Mouse (Mus musculus) kidney, postnatal 0 days (tissue): ENCODE measurements at regions not wholly inside any gene's neighbourhood (a gene's known extent, or its start where the extent isn't known, plus 50 kb on each side); places are given as distances from the start of the nearest gene placed in this dataset.
"Not testable (repeated sequence)": the region's sequence is repeated elsewhere in the genome, so short reads cannot be mapped to it uniquely, and the experiment has no call there.

Source experiments
- ATAC-seq: fragments of 200-750 bp; cut with Nextera tagmentation; replicated peaks from 2 replicates; pipeline ENCODE4 v1.8.0; 2017; ENCODE audit warnings: low read depth, moderate number of reproducible peaks, moderate TSS enrichment, moderate library complexity; ENCODE audit not compliant: low FRiP score
- DNase-seq: peaks from one replicate; pipeline ENCODE4 v3.0.0-alpha.2; 2016; ENCODE audit warnings: low spot score
- H3K27ac ChIP-seq: fragments of 300-500 bp; sonication (generic); 2 replicates; pipeline ENCODE4 v1.5.1; 2014; ENCODE audit warnings: mild to moderate bottlenecking
- H3K27me3 ChIP-seq: fragments of 300-500 bp; sonication (generic); 2 replicates; pipeline ENCODE4 v1.6.1; 2014; ENCODE audit warnings: low read length, mixed read lengths; ENCODE audit not compliant: insufficient read depth
- H3K36me3 ChIP-seq: fragments of 300-500 bp; sonication (generic); 2 replicates; pipeline ENCODE4 v1.6.1; 2014; ENCODE audit warnings: low read length, mixed read lengths; ENCODE audit not compliant: insufficient read depth
- H3K4me1 ChIP-seq: fragments of 300-500 bp; sonication (generic); replicated peaks from 2 replicates; pipeline ENCODE4 v1.6.1; 2014; ENCODE audit warnings: antibody characterized with exemption, low read length, mixed read lengths; ENCODE audit not compliant: insufficient read depth
- H3K4me2 ChIP-seq: fragments of 300-500 bp; sonication (generic); 2 replicates; pipeline ENCODE4 v1.6.1; 2014; ENCODE audit warnings: mild to moderate bottlenecking, low read length, moderate library complexity, mixed read lengths
- H3K4me3 ChIP-seq: fragments of 300-500 bp; sonication (generic); replicated peaks from 2 replicates; pipeline ENCODE4 v1.5.1; 2014; ENCODE audit warnings: low read depth, low read length
- H3K9ac ChIP-seq: fragments of 300-500 bp; sonication (generic); 2 replicates; pipeline ENCODE4 v1.6.1; 2014; ENCODE audit warnings: low read depth, low read length
- H3K9me3 ChIP-seq: fragments of 300-500 bp; sonication (generic); replicated peaks from 2 replicates; pipeline ENCODE4 v1.6.1; 2016; ENCODE audit warnings: low read length, inconsistent platforms, mixed read lengths
- CTCF ChIP-seq: IDR thresholded peaks from 2 replicates; pipeline ENCODE4 v1.5.1; 2016; ENCODE audit warnings: antibody characterized with exemption, low read depth, mild to moderate bottlenecking, moderate library complexity
- WGBS: fragments of 180-500 bp; shearing (Covaris S2); extraction: QIAGEN DNeasy Blood & Tissue Kit; methylation state at CpG from one replicate; pipeline ENCODE4 v1.1.7; 2014; 5-methylcytosine and 5-hydroxymethylcytosine counted together

- Histone ChIP-seq H3K27ac (no peak overlapping the region), H3K9me3 (no peaks in the 10 kb centered on the region), H3K9ac (no peak overlapping the region), H3K4me2 (no peak overlapping the region), H3K36me3 (no peaks in the 10 kb centered on the region), H3K4me3 (no peak overlapping the region), H3K4me1 (no peaks in the 10 kb centered on the region), H3K27me3 (no peaks in the 10 kb centered on the region)
- DNase-seq = no peak
- TF ChIP-seq CTCF = no peak
- no peak for ATAC-seq
- 83% methylated on average over 4 of the region's 4 CpGs for WGBS
Observed at GRCm38 (mm10) chr17:62171532-62171931, 709.6 kb downstream of the Efna5 start.

- no peak overlapping the region for H3K9ac ChIP-seq
- WGBS = 89% methylated on average over 1 of the region's 1 CpGs
- H3K4me1 ChIP-seq = no peaks in the 10 kb centered on the region
- ATAC-seq (no peak), DNase-seq (no peak)
- H3K4me2 ChIP-seq = no peak overlapping the region
- no peaks in the 10 kb centered on the region for H3K36me3 ChIP-seq
- H3K9me3 ChIP-seq = no peaks in the 10 kb centered on the region
- H3K27ac ChIP-seq = no peak overlapping the region
- H3K4me3 ChIP-seq = no peak overlapping the region
- H3K27me3 ChIP-seq = no peaks in the 10 kb centered on the region
- TF ChIP-seq CTCF = no peak
Observed at GRCm38 (mm10) chr17:62161457-62161856, 719.7 kb downstream of the Efna5 start.

DNA sequence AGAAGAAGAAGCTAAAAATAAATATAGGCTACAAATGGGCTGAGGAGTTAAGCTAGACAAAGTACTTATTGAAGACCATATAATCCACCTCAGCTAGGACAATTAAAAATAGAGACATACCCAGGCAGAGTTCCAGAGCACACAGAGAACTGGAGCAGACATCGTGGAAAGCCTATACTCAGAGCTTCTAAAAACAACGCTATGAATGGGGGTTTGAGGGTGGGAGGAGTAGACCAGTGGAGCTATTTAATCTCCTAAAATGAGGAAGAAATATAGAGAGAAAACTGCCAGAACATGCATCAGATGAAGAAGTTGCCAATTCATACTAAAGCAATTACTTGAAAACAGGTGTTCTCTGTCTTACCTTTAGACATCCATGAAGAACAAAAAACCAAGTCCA lies 720.8 kb downstream of the Efna5 start:
- Histone ChIP-seq H3K36me3 (no peaks in the 10 kb centered on the region), H3K4me3 (no peak overlapping the region), H3K27me3 (no peaks in the 10 kb centered on the region), H3K4me1 (no peaks in the 10 kb centered on the region), H3K4me2 (no peak overlapping the region), H3K27ac (no peak overlapping the region), H3K9ac (no peak overlapping the region), H3K9me3 (no peaks in the 10 kb centered on the region)
- no peak for DNase-seq
- no peak for ATAC-seq
- 32% methylated on average over 2 of the region's 2 CpGs for WGBS
- no peak for TF ChIP-seq CTCF

- no peak overlapping the region for H3K27ac ChIP-seq
- no peak for TF ChIP-seq CTCF
- H3K9ac ChIP-seq = no peak overlapping the region
- no peak for ATAC-seq
- no peak overlapping the region for H3K4me2 ChIP-seq
- no peak overlapping the region for H3K4me3 ChIP-seq
- no peak for DNase-seq
- no peaks in the 10 kb centered on the region for H3K9me3 ChIP-seq
- H3K4me1 ChIP-seq = no peaks in the 10 kb centered on the region
- 84% methylated on average over 3 of the region's 3 CpGs for WGBS
- no peaks in the 10 kb centered on the region for H3K27me3 ChIP-seq
- no peaks in the 10 kb centered on the region for H3K36me3 ChIP-seq
Observed at GRCm38 (mm10) chr17:62135050-62135449, 746.1 kb downstream of the Efna5 start.

DNA sequence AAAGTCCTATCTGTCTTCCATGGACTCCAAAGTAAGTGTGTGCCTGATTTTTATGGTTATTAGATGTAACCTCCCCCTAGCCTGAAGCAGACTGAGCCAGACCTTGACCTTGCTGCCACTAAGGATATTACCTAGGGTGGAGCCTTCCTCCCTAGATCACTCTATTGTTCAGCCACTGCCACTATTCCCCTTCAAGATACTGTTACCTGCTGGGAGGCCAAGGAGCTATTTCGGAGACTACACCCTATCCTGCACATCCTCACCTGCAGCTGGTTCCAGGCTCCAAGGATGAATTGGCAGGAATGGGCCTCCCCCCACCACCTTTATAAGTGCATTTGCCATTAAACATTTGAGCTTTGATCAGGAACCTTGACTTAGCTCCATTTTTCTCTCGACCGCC lies 769.4 kb downstream of the Efna5 start:
- not testable (repeated sequence) for H3K27ac ChIP-seq, H3K9ac ChIP-seq, H3K9me3 ChIP-seq, ATAC-seq, H3K4me2 ChIP-seq, H3K27me3 ChIP-seq, H3K4me1 ChIP-seq, H3K36me3 ChIP-seq, DNase-seq, H3K4me3 ChIP-seq
- WGBS = 89% methylated on average over 3 of the region's 3 CpGs

DNA sequence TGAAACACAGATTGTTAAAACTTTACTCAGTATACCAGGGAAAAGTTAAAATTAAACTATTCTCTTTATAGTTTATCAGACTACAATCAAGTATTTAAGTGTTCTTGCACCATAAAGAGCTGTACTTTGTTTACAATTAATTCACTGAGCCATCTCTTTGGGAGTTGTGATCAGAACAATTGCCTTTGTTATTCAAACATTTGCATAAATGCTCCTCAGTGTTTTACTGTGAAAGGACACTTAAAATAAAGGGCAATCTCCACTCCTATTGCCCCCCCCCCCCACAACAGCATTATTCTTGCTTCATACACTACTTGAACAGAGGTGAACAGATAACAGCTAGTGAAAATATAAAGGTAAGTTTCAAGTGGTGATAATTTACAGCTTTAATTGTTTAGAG lies 772.1 kb downstream of the Efna5 start:
- Histone ChIP-seq H3K4me3 (no peak overlapping the region), H3K9me3 (no peaks in the 10 kb centered on the region), H3K27ac (no peak overlapping the region), H3K4me2 (no peak overlapping the region), H3K9ac (no peak overlapping the region), H3K36me3 (no peaks in the 10 kb centered on the region), H3K4me1 (no peaks in the 10 kb centered on the region), H3K27me3 (no peaks in the 10 kb centered on the region)
- DNase-seq (no peak), ATAC-seq (no peak)
- TF ChIP-seq CTCF = no peak

- whole genome bisulfite sequencing = 79% methylated on average over 4 of the region's 4 CpGs
- Histone ChIP-seq H3K36me3 (no peaks in the 10 kb centered on the region), H3K4me1 (no peaks in the 10 kb centered on the region), H3K9me3 (no peaks in the 10 kb centered on the region), H3K9ac (no peak overlapping the region), H3K27ac (no peak overlapping the region), H3K4me3 (no peak overlapping the region), H3K4me2 (no peak overlapping the region), H3K27me3 (no peaks in the 10 kb centered on the region)
- no peak for TF ChIP-seq CTCF
- no peak for DNase-seq
- ATAC-seq = no peak
Observed at GRCm38 (mm10) chr17:62083281-62083680, 797.8 kb downstream of the Efna5 start.
